In genomic region chr6:96578649-96579048, GRCm38 (mm10) we compare ENCODE assay signal across 24 mouse cellular contexts.
"Had no signal": no experiment of that assay in that cellular context is flagged by ENCODE, and none has a peak within 500 bp of the region (broad histone marks: within the 10 kb centered on the region; RNA-seq: fewer than 3 reads in every experiment).

No protein-coding gene starts in this region.

- DNase-seq: gastrocnemius, postnatal 14 days; gastrocnemius, postnatal 36 days; heart, adult 2 months; heart, postnatal 10 days; heart, postnatal 4 days; kidney, adult 18-20 months; kidney, adult 8-10 months; kidney, postnatal 10 days; kidney, postnatal 25 days; kidney, postnatal 4 days; left cerebral cortex, postnatal 4 days had no signal

- H3K4me3 ChIP-seq: heart, adult 2 months; heart, embryonic 10.5 days; heart, embryonic 12.5 days; hindbrain, embryonic 10.5 days; hindbrain, embryonic 12.5 days; intestine, embryonic 15.5 days; layer of hippocampus, adult 2 months; limb, embryonic 13.5 days; limb, embryonic 15.5 days; liver, embryonic 12.5 days had no signal

- ATAC-seq: hindbrain, embryonic 16.5 days; inflammation-experienced regulatory T-cells, adult 6 months; intestine, embryonic 15.5 days; intestine, postnatal 0 days; liver, embryonic 12.5 days had no signal

- H3K4me1 ChIP-seq: heart, embryonic 10.5 days; heart, embryonic 12.5 days; hindbrain, embryonic 10.5 days; hindbrain, embryonic 12.5 days; intestine, embryonic 15.5 days; limb, embryonic 15.5 days; liver, embryonic 12.5 days had no signal

- H3K36me3 ChIP-seq: heart, embryonic 10.5 days; heart, embryonic 12.5 days; hindbrain, embryonic 10.5 days; hindbrain, embryonic 12.5 days; intestine, embryonic 15.5 days; limb, embryonic 13.5 days; limb, embryonic 15.5 days; liver, embryonic 12.5 days had no signal

- H3K27ac ChIP-seq: heart, adult 2 months; heart, embryonic 10.5 days; hindbrain, embryonic 10.5 days; hindbrain, embryonic 12.5 days; hindbrain, embryonic 14.5 days; intestine, embryonic 15.5 days; layer of hippocampus, adult 2 months; limb, embryonic 13.5 days; limb, embryonic 15.5 days; liver, embryonic 12.5 days had no signal

- H3K27me3 ChIP-seq: heart, embryonic 12.5 days; hindbrain, embryonic 12.5 days; intestine, embryonic 15.5 days; limb, embryonic 13.5 days; limb, embryonic 15.5 days; liver, embryonic 12.5 days had no signal

- H3K9me3 ChIP-seq: heart, embryonic 10.5 days; heart, embryonic 12.5 days; hindbrain, embryonic 10.5 days; hindbrain, embryonic 12.5 days; intestine, embryonic 15.5 days; limb, embryonic 13.5 days; limb, embryonic 15.5 days; liver, embryonic 12.5 days had no signal
